Mouse (Mus musculus) activated CD4-positive, CD25-positive, alpha-beta regulatory T cell, adult 4 months (primary cell): Measurements from ENCODE around the gene Mustn1. TPM values are rescaled to one million over a fixed set of nuclear protein-coding genes. Genes with fewer than 3 reads are reported as not detected.

Source experiments
- ATAC-seq: one replicate; pipeline ENCODE4 v1.8.0; 2017
- polyA plus RNA-seq, 2 experiments: library from polyadenylated mRNA; unstranded; fragments of 100-300 nt; shearing (Covaris generic); gene quantifications; one replicate each; pipeline ENCODE4 v1.2.1; 2017

Mustn1 gene
- 1 to 10 TPM in 1 of 2 experiments, under 1 TPM in 1; 0.68 to 1.8 TPM for polyA plus RNA-seq

- no peak for ATAC-seq
These were observed at the start of gene Mustn1 for GRCm38 (mm10) chr14:30878958-30879571. Gene Mustn1, plus strand, starts transcription at chr14:30879200.

DNA sequence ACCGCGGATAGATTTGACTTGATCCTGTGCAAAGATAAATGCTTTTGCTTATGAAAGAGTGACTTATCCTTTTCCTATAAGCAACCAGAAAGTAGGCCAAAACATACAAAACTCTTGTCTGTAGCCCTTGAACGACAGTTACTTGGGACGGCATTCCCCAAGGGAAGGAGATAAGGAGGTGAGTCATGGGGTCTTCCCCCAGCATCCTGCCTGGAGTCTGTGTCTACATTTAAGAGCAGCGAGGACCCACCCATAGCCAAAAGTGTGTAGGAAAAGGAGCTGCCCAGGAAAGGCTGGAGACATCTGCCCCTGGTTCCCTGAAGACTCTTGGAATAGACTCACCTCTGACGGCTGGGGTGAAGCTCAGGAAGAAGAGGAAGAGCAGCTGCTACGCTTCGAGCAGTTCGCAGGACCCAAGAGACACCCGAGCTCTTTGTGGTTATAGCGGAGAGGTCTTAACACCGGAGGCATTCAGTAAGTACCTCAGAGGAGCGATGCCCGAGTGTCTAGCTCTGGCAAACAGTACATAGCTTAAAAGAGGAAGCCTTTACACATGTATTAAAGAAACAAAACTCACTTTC, 41.5 kb upstream of the Mustn1 start:
- no peak for ATAC-seq

GRCm38 (mm10) chr14:30843701-30844100, 35.3 kb upstream of the Mustn1 start:
- ATAC-seq, result no peak

DNA sequence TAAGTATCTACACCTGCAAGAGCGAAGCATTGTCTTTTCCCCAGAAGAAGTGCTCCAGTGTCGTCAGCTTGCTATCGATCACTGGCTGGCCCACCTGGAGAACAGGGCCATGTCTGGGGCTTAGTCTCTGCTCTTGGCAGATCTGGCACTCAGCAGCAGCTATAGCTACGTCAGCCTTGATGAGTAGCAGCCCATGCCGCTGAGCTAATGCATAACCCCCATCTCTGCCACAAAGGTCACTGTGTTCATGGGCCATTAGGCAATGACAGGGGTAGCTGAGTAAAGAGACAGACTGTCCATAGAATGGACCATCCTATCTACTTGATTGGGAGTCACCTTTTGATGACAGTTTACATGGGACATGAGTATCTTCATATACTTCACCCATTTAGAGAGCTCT, 28.5 kb upstream of the Mustn1 start:
- ATAC-seq, result no peak

- ATAC-seq, result no peak
These were observed 26.7 kb upstream of the Mustn1 start for GRCm38 (mm10) chr14:30852325-30852724.

DNA sequence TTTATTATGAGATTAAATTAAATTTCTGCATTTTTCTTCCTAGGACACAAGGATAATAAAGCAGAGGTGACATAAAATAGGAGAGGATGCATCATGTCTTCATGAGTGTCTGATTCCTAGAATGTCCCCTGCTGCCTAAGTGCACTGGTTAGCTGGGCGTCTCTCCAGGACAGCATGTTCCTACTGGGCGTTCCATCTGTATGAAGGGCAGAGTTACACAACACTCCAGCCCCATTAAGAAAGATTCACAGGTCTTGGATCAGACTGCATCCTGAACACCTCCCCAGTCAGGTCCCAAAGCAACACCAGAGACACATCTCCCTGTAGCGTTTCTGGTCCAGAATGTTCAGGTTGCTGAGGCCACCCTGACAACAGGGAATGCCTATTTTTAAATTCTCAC, 23.7 kb upstream of the Mustn1 start:
- ATAC-seq, result no peak

DNA sequence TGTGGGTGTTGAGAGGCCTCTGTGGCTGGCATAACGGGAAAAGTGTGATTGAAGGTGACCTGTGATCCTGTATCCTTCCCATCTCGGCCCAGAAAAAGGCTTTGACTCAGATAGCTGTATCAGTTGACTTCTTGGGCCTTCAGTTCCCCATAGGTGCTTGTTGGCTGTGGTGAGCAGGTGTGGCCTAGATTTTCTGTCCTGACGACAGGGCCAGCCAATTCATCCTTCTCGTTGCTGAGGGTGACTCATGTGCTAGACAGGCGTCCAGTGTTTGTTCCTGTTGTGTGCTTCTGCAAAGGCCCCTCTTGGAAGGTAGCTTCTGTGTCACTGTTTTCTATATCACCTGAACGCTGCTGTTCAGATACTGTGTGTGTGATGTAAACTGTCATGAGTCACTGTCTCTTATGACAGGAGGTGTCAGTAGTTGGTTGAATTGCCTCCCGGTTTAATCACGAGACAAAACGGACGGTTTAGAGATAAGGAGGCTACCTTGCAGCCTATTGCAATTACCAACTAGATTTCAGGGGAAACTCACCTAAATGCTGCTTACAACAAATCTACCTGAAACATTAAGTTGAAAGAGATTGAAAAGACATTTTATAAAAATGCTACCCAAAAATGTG, 22.0 kb upstream of the Mustn1 start:
- no peak for ATAC-seq

GRCm38 (mm10) chr14:30857990-30858389, 21.0 kb upstream of the Mustn1 start:
- no peak for ATAC-seq

DNA sequence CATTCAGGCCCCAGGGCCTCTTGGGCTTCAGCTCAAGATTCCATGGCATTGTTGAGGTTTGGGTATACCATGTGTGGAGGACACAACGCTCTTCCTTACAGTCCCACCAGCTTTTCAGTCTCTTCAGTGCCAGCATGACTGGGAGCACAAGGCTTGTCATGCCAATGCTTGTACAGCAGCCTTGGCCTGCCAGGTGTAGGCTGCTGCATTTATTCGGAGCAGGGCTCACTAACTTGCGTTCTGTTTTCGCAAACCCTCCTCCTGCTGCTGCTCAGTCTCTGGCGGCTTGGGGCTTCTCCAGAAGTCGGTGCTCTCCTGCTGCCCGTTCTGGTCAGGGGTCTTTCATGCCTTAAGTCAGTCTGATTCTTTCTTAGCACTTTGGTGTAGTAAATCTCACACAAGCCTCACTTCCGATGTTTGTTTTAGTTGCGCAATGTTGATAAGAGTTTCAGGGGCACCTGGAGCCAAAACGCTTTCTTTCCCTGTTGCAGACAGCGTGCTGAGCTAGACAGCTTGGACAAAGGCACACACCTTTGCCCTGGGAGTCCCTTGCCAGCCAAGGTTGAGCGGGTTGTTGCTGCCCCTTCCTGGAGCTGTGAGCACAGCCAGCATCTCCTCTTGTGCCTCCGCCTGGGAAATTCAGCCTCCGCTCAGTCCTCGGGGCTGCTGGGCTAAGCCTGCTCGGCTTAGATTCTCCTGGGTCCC, 17.4 kb upstream of the Mustn1 start:
- ATAC-seq, result no peak

- no peak for ATAC-seq
These were observed 16.6 kb upstream of the Mustn1 start for GRCm38 (mm10) chr14:30862368-30862767.

- no peak for ATAC-seq
These were observed 13.7 kb upstream of the Mustn1 start for GRCm38 (mm10) chr14:30865311-30865710.

DNA sequence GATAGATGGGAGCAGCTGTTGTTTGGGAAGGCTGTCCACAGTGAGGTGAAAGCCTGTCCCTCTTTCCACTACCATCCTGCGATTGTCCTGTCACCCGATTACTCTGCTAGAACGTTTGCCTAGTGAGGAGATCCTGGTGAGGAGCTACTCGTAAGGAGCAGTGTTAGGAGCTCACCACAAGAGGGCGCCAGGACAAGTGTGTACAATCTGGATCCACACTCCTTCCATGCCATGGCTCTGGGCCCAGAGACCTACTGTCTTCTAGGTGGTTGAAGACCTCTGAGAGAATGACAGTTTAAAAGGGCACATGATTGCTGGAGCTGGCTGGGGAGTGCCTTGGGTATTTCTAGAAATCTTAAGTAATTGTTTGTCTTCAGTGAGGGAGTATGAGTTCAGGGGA, 12.0 kb upstream of the Mustn1 start:
- ATAC-seq, result no peak

DNA sequence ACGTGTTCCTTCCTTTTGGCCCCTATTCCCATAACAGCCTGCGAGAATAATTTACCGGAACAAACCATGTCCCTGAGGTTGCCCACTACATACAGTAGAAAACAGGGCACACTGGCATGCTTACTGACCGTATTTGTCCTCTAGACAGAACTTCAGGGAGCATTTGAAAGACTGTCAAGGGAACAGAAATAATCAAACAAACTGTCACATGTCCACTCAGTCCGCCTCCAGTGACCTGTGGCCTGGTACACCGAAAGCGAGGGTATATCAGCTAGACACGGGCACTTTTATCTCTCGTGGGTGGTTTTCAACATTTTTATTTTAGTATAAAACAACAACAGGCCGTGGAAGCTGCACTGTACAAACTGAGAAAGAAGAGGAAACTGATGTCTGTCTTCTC, 10.2 kb upstream of the Mustn1 start:
- ATAC-seq, result no peak

GRCm38 (mm10) chr14:30869391-30869801, 9.6 kb upstream of the Mustn1 start:
- no peak for ATAC-seq

- ATAC-seq, result no peak
These were observed 8.5 kb upstream of the Mustn1 start for GRCm38 (mm10) chr14:30870206-30871147.

- ATAC-seq, result no peak
These were observed 4.8 kb upstream of the Mustn1 start for GRCm38 (mm10) chr14:30874095-30874700.

DNA sequence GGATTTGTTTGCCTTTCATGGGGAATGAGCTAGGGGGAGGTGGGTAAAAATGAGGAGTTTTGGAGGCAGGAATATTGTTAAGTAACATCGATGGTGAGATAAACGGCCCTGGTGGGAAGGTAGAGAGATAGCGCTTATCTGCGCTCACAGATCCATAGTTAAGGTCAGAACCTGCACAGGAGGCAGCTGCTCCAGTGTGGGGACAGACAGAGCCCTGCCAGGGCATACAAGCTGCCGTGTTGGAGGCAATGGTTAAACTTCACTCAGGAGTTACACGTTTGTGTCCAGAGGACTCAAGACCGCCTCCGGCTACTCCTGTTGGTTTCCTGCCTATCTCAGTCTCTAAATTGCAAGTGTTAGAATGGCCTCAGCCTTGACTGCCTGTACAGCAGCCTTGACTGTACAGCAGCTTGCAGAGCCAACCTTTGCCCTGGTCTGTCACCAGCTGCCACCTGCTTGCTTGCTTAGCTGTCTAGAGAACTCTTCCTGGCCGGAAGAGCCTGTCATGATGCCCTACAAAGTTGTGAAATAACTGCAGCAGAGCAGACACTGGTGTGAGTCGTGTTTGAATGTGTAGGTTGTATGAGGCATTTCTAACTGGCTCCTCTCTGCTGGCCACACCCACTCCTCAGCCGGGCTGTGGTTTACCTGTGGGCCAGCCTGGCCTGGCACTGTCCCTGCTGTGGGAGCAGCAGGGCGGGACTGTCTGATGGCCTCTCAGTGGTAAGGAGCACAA, 3.7 kb upstream of the Mustn1 start:
- ATAC-seq, result no peak

DNA sequence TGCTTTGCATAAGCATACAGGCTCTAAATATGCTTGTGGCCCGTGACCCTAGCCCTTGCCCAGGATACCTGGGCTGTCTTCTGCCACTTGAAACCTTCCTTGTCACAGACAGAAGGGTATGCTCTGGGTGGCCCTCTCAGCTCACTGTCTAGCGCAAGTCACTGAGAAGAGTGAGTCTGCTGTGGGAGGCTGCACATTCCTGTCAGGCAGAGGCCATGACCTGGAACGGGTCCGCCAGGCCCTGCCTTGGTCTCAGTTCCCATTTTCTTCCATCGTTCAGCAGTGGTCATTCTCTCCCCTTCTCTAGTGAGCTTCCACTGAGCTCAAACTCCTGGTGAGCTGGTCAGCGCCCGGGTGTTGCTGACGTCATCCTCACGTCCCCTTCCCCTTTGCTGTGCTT, 3.0 kb upstream of the Mustn1 start:
- no peak for ATAC-seq

GRCm38 (mm10) chr14:30876451-30876850, 2.5 kb upstream of the Mustn1 start:
- no peak for ATAC-seq

DNA sequence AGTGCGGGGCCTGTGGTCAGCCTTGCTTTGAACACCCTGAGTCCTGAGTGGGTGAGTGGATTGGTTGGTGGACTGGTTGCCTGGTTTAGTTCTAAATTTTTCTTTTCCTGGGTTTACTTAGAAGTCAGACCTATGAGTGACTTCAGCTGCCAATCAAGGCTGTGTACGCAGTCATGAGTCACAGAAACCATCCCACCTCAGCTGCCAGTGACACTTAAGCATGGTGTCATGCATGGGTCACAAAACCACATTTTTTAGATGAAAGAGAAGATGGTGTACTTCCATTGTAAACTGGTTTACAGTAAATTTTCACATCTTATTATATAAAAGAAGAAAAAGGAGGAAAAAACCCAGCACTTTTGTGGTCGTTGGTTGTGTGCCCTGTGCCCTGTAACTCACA, 1.2 kb upstream of the Mustn1 start:
- ATAC-seq, result no peak

- no peak for ATAC-seq
These were observed 794 bp downstream of the Mustn1 start for GRCm38 (mm10) chr14:30879794-30880193.
